Mouse (Mus musculus): Measurements from ENCODE around the gene Tmem170. TPM values are rescaled to one million over a fixed set of nuclear protein-coding genes. Genes with fewer than 3 reads are reported as not detected.
"Not testable (repeated sequence)": the region's sequence is repeated elsewhere in the genome, so short reads cannot be mapped to it uniquely, and the experiment has no call there.

Gene Tmem170
- total and polyA plus RNA-seq, 3 experiments = 0.51 to 12.5 (median 3.2) TPM

DNA sequence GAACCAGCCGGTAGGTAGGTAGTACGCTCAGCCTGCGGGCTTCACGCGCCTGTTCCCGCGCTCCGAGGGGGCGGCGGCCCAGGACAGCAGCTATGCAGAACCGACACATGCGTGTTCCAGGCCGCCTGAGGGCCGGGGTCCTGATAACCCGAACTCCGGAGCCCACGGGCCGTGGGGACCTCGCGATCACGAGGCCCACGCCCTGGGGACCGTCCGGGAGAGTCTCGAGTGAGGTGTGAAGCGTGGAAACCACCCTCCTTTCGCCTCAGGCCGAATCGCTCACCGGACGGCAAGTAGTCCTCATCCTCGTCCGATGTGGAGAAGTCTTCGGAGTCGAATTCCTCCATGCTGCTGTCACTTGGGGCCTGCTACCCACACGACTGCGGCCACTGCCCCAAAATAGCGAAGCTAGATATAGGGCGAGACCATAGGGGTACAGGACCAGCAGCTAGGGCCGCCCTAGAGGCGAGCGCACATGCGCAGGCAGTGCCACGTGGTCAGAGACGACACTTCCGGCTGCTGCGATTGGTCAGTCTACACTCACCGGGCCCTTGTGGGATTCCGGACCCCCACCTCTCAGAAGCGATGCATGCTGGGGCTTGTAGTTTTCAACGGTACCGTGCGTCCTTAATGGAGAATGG, 22.6 kb downstream of the Tmem170 start, which contains the start of gene Cfdp1:
Gene Cfdp1, minus strand, starts transcription at position 431 of the 641 bp plus-strand sequence.
- ATAC-seq (ENCODE audit: extremely low read depth, insufficient number of reproducible peaks, low FRiP score, poor library complexity, severe bottlenecking) (peak; percentile 100), DNase-seq (ENCODE audit: low spot score) (peak; percentile 98)
- peaks cover 36% of the 10 kb centered on the region for H3K4me1 ChIP-seq (ENCODE audit: insufficient read depth, low read depth, low read length)
- H3K4me3 ChIP-seq (ENCODE audit: low read depth, low read length) = peak within 1 kb of the TSS; percentile 85
- no peak for TF ChIP-seq GATA2 (IDR thresholded peaks at IDR 0.05; ENCODE audit: borderline replicate concordance, low read depth, low read length)
- no peak for TF ChIP-seq TAL1 (conservative IDR thresholded peaks at IDR 0.05; ENCODE audit: low read depth, low read length)
- TF ChIP-seq POLR2AphosphoS5 (IDR thresholded peaks at IDR 0.05; ENCODE audit: insufficient replicate concordance, low read depth, low read length) = no peak
- no peak for TF ChIP-seq CTCF (IDR thresholded peaks at IDR 0.05; ENCODE audit: low read depth, low read length)
- TF ChIP-seq GATA1 (IDR thresholded peaks at IDR 0.05; ENCODE audit: borderline replicate concordance, low read length) = no peak
- H3K9me3 ChIP-seq (replicated peaks) = no peaks in the 10 kb centered on the region
- H3K36me3 ChIP-seq (replicated peaks) = peaks cover 33% of the 10 kb centered on the region
- no peaks in the 10 kb centered on the region for H3K27me3 ChIP-seq (ENCODE audit: insufficient read depth, low read length)

DNA sequence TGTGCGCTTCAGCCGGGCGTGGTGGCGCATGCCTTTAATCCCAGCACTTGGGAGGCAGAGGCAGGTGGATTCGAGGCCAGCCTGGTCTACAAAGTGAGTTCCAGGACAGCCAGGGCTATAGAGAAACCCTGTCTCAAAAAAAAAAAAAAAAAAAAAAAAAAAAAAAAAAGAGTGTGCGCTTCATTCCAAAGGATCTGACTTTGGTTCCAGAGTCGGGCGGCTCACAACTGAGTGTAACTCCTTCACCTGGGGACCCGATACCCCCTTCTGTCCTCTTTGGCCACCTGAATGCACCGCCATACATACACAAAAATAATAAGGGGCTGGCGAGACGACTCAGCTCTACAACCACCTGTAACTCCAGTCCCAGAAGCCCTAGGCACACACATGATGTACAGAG, 23.3 kb downstream of the Tmem170 start:
- not testable (repeated sequence) for H3K9me3 ChIP-seq (replicated peaks); DNase-seq (ENCODE audit: low spot score); ATAC-seq (ENCODE audit: extremely low read depth, insufficient number of reproducible peaks, low FRiP score, poor library complexity, severe bottlenecking); H3K27me3 ChIP-seq (ENCODE audit: insufficient read depth, low read length)
- Histone ChIP-seq H3K4me3 (ENCODE audit: low read depth, low read length) (peak overlapping the region; percentile 85), H3K4me1 (ENCODE audit: insufficient read depth, low read depth, low read length) (peaks cover 38% of the 10 kb centered on the region), H3K36me3 (replicated peaks) (peaks cover 40% of the 10 kb centered on the region)

DNA sequence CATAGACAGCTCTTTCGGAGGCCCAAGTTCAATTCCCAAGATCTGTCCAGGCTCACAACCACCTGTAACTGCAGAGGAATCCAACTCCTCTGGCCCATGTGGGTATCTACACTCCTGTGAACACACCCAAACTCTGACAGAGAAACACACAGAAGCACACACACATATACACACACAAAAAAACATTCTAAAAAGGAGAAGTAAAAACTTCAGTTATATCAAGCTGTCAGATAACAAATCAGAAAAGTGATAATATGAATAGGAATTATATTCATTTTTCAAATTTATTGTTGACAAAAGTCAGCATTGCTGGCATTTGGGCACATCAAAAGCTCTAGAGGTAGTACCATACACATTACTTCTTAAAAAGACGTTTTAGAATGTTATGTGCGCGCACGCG, 29.8 kb downstream of the Tmem170 start:
- no peak for DNase-seq (ENCODE audit: low spot score)
- Histone ChIP-seq H3K36me3 (replicated peaks) (peaks cover 84% of the 10 kb centered on the region), H3K9me3 (replicated peaks) (no peaks in the 10 kb centered on the region), H3K4me1 (ENCODE audit: insufficient read depth, low read depth, low read length) (peaks cover 34% of the 10 kb centered on the region), H3K27me3 (ENCODE audit: insufficient read depth, low read length) (no peaks in the 10 kb centered on the region), H3K4me3 (ENCODE audit: low read depth, low read length) (no peak overlapping the region)
- no peak for ATAC-seq (ENCODE audit: extremely low read depth, insufficient number of reproducible peaks, low FRiP score, poor library complexity, severe bottlenecking)
- TF ChIP-seq GATA2 (IDR thresholded peaks at IDR 0.05; ENCODE audit: borderline replicate concordance, low read depth, low read length) (no peak), GATA1 (IDR thresholded peaks at IDR 0.05; ENCODE audit: borderline replicate concordance, low read length) (no peak), TAL1 (conservative IDR thresholded peaks at IDR 0.05; ENCODE audit: low read depth, low read length) (no peak), POLR2AphosphoS5 (IDR thresholded peaks at IDR 0.05; ENCODE audit: insufficient replicate concordance, low read depth, low read length) (no peak), CTCF (IDR thresholded peaks at IDR 0.05; ENCODE audit: low read depth, low read length) (no peak)

DNA sequence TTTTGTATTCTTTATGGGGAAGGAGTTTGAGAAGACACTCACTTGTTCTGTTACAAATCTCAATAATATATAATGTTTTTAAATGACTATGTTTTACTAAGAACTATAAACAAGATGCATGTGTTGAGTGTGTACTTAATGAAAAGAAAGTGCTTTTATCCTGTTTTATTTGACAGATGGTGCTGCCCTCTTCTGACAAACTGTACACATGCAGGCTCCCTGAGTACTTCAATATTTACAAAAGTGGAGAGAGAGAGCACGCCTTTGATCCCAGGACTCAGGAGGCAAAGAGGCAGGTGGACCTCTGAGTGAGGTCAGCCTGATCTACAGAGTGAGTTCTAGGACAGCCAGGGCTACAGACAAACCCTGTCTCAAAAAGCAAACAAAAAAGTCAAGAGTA, 41.0 kb downstream of the Tmem170 start:
- TF ChIP-seq TAL1 (conservative IDR thresholded peaks at IDR 0.05; ENCODE audit: low read depth, low read length) (no peak), POLR2AphosphoS5 (IDR thresholded peaks at IDR 0.05; ENCODE audit: insufficient replicate concordance, low read depth, low read length) (no peak)
- Histone ChIP-seq H3K4me1 (ENCODE audit: insufficient read depth, low read depth, low read length) (no peaks in the 10 kb centered on the region), H3K9me3 (replicated peaks) (no peaks in the 10 kb centered on the region), H3K36me3 (replicated peaks) (peaks cover 87% of the 10 kb centered on the region), H3K4me3 (ENCODE audit: low read depth, low read length) (no peak overlapping the region), H3K27me3 (ENCODE audit: insufficient read depth, low read length) (no peaks in the 10 kb centered on the region)
- no peak for DNase-seq (ENCODE audit: low spot score)
- ATAC-seq (ENCODE audit: extremely low read depth, insufficient number of reproducible peaks, low FRiP score, poor library complexity, severe bottlenecking) = no peak

DNA sequence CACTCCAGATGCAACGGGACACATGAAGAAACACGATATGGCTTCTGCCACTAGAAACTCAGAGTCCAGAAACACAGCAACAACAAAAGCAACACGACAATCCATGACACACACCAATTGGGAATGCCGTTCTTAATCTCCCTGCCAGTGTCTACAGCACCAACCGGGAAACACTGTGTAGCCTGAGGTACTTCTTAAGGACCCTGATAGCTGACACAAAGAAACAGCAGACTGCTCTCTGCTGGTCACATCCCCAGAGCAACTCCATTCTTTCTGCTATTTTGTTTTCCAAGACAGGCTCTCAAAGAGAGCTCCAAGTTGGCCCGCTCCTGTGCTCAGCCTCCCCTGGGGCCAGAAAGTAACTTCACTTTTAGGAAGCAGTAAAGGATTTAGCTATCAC, 42.5 kb downstream of the Tmem170 start:
- ATAC-seq (ENCODE audit: extremely low read depth, insufficient number of reproducible peaks, low FRiP score, poor library complexity, severe bottlenecking) (no peak), DNase-seq (ENCODE audit: low spot score) (no peak)
- Histone ChIP-seq H3K9me3 (replicated peaks) (no peaks in the 10 kb centered on the region), H3K27me3 (ENCODE audit: insufficient read depth, low read length) (no peaks in the 10 kb centered on the region), H3K36me3 (replicated peaks) (peaks cover 91% of the 10 kb centered on the region), H3K4me1 (ENCODE audit: insufficient read depth, low read depth, low read length) (no peaks in the 10 kb centered on the region), H3K4me3 (ENCODE audit: low read depth, low read length) (no peak overlapping the region)
- TF ChIP-seq CTCF (IDR thresholded peaks at IDR 0.05; ENCODE audit: low read depth, low read length) (no peak), POLR2AphosphoS5 (IDR thresholded peaks at IDR 0.05; ENCODE audit: insufficient replicate concordance, low read depth, low read length) (no peak), GATA2 (IDR thresholded peaks at IDR 0.05; ENCODE audit: borderline replicate concordance, low read depth, low read length) (no peak), TAL1 (conservative IDR thresholded peaks at IDR 0.05; ENCODE audit: low read depth, low read length) (no peak), GATA1 (IDR thresholded peaks at IDR 0.05; ENCODE audit: borderline replicate concordance, low read length) (no peak)

DNA sequence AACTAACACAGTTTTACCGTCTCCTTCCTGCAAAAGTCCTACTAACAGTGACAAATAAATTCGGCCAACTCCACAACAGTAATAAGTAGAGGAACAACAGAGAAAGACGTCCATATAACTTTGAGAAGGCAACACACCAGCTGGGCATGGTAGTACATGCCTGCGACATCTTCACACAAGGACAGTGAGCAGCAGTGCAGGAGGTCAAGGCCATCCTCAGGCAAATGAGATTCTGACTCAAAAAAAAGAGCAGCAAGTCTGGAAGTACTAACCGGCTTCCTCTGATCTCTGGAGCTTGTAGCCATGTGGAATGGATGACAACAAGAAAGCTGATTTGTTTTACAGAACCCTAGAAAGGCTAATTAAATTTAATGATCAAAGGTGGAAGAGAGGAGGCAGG, 43.6 kb downstream of the Tmem170 start:
- no peak for ATAC-seq (ENCODE audit: extremely low read depth, insufficient number of reproducible peaks, low FRiP score, poor library complexity, severe bottlenecking)
- H3K36me3 ChIP-seq (replicated peaks) = peaks cover 93% of the 10 kb centered on the region
- no peak for DNase-seq (ENCODE audit: low spot score)

DNA sequence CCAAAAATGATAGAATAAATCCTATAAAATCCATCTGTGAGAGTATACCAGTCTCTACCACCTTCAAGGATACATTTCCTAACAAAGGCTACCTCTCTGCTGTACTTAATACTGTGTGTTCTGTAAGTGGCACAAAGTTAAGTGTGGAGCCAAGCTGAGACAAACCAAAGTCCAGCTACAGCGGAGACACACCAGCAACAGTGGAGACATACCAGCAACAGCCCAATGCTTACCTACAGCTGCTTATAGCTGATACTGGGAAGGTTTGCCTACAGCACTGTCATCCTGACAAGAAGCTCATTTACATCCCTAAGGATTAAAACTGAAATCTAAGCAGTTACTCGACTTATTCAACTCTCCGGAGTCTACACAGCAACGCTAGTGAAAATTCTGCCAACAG, 44.6 kb downstream of the Tmem170 start:
- Histone ChIP-seq H3K4me3 (ENCODE audit: low read depth, low read length) (no peak overlapping the region), H3K4me1 (ENCODE audit: insufficient read depth, low read depth, low read length) (no peaks in the 10 kb centered on the region), H3K9me3 (replicated peaks) (no peaks in the 10 kb centered on the region), H3K36me3 (replicated peaks) (peaks cover 90% of the 10 kb centered on the region), H3K27me3 (ENCODE audit: insufficient read depth, low read length) (no peaks in the 10 kb centered on the region)
- ATAC-seq (ENCODE audit: extremely low read depth, insufficient number of reproducible peaks, low FRiP score, poor library complexity, severe bottlenecking) (no peak), DNase-seq (ENCODE audit: low spot score) (no peak)
- TF ChIP-seq TAL1 (conservative IDR thresholded peaks at IDR 0.05; ENCODE audit: low read depth, low read length) (no peak), GATA1 (IDR thresholded peaks at IDR 0.05; ENCODE audit: borderline replicate concordance, low read length) (no peak), POLR2AphosphoS5 (IDR thresholded peaks at IDR 0.05; ENCODE audit: insufficient replicate concordance, low read depth, low read length) (no peak)

More for the DNA sequence above, 43.6 kb downstream of the Tmem170 start:
- Histone ChIP-seq H3K4me1 (ENCODE audit: insufficient read depth, low read depth, low read length) (no peaks in the 10 kb centered on the region), H3K27me3 (ENCODE audit: insufficient read depth, low read length) (no peaks in the 10 kb centered on the region), H3K9me3 (replicated peaks) (no peaks in the 10 kb centered on the region), H3K4me3 (ENCODE audit: low read depth, low read length) (no peak overlapping the region)
- TF ChIP-seq TAL1 (conservative IDR thresholded peaks at IDR 0.05; ENCODE audit: low read depth, low read length) = no peak
- no peak for TF ChIP-seq POLR2AphosphoS5 (IDR thresholded peaks at IDR 0.05; ENCODE audit: insufficient replicate concordance, low read depth, low read length)
- no peak for TF ChIP-seq GATA2 (IDR thresholded peaks at IDR 0.05; ENCODE audit: borderline replicate concordance, low read depth, low read length)
- no peak for TF ChIP-seq GATA1 (IDR thresholded peaks at IDR 0.05; ENCODE audit: borderline replicate concordance, low read length)
- TF ChIP-seq CTCF (IDR thresholded peaks at IDR 0.05; ENCODE audit: low read depth, low read length) = no peak
